Mouse (Mus musculus) CH12.LX (cell line): ENCODE data around the gene Cd99l2.

ENCODE experiments used
- CTCF ChIP-seq, 2 experiments: IDR thresholded peaks in 1 of 2; conservative IDR thresholded peaks in 1 of 2; 2 replicates each; pipeline ENCODE4 v1.5.1; 2011 to 2012; ENCODE audit warnings: low read depth in 2 of 2, low read length in 2 of 2, improper control_type of control experiment in 1 of 2, inconsistent platforms in 1 of 2, mild to moderate bottlenecking in 1 of 2, moderate library complexity in 1 of 2
- EP300 ChIP-seq: IDR thresholded peaks from 2 replicates; pipeline ENCODE4 v1.6.1; 2011; ENCODE audit warnings: low read length, improper control_type of control experiment
- JUND ChIP-seq: conservative IDR thresholded peaks from 2 replicates; pipeline ENCODE4 v1.6.1; 2011; ENCODE audit warnings: low read depth, low read length, improper control_type of control experiment

DNA sequence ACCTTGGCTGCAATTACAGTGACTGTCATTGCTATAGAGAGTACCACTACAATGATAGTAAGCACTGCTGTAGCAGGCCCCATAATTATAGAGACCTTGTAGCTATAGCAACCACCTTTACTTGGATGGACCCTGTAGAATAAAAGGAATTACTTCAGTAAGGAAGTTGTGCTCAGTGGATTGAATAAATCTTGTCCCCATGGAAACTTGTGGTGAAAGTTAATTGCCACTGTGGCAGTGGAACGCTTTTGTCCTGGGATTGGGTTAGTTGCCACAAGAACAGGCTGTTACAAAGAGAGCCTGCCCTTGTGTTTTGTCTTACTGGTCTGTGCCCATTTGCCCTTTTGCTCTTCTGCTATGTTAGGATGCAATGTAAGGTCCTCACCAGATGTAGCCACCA is 58.2 kb downstream of the Cd99l2 start:
- TF ChIP-seq CTCF (conservative IDR thresholded peaks at IDR 0.05 in 1 of 2, IDR thresholded peaks at IDR 0.05 in 1 of 2; ENCODE audit: low read depth in 2 of 2, low read length in 2 of 2) (no peak), JUND (no peak), EP300 (no peak)
